Mouse (Mus musculus) spleen, adult 18-20 months (tissue): ENCODE measurements around the gene Bmpr1b.

ENCODE experiments used
- DNase-seq, 2 experiments: peaks; one replicate each; pipeline ENCODE4 v3.0.0; 2022; ENCODE audit warnings: mixed read lengths in 2 of 2

Gene Bmpr1b

DNA sequence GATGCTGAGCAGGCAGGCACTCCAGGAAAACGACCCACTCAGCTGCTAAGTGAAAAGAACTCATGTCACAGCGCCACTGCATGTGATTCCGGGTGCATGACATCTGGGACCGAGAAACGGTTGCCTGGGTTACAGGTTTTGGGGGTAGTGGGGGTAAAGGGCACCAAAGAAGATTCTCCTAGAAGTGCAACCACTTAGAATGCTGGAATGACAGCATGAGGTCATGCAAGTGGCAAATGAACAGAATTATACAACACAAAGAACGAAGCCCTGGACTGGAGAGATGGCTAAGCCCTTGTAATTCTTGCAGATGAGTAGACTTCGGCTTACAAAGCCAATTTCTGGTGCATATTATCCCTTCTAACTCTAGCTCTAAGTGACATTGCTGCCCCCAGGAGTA is 184.7 kb downstream of the Bmpr1b start:
- DNase-seq, result no peak

DNA sequence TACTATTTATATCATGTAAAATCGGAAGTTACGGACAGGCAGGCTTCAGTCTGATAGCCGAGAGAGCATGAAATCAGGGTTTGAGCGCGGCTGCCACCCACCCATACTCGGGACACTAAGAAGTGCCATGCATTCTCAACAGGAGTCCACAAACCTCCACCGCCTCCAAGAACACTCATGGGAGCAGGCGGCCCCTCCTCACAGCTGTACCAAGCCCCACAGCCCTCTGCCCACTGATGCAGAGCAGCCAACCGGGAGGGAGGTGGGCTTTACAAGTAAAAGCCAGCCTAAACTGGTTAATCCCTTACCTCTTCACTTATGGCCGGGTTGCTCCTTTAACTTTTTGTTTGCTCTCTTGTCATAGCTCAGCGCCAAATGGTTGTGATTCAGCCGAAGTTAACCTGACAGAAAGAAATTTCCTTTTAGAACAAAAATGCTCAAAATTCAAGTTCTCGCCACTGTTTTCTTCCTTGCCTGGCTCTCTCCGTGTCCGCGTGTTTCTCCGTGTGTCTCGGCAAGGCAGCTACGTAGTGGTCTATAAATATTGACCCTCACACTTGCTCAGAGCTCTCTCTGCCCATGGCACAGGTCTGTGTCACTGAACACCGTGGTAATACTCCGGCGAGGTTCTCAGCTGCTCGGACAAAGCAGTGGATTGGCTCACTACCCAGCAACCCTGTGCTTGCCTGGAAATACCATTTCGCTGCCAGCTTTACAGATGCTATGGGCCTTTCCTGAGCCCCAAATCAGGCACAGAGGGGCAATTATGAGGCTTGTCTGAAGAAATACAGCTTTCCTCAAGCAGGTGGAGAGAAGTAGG is 187.4 kb downstream of the Bmpr1b start:
- no peak for DNase-seq

DNA sequence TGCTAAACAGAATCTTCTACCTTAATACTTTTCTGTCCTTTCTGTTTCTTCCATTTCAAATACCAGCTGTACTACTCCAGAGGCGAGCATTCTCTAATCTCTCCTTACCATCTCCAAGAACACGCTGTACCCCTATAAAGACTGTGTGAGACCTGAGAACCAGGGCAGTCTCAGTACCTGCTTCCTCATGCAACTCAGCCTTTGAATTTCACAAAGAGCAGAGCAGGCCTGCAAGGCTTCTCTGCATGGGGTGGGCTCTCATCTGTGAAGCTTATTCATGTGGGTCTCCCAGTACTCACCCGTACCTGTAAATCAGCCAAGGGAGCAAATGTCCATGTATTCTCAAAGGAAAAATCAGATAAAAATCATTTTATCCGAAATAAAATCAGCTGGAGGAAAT is 203.0 kb downstream of the Bmpr1b start:
- no peak for DNase-seq

DNA sequence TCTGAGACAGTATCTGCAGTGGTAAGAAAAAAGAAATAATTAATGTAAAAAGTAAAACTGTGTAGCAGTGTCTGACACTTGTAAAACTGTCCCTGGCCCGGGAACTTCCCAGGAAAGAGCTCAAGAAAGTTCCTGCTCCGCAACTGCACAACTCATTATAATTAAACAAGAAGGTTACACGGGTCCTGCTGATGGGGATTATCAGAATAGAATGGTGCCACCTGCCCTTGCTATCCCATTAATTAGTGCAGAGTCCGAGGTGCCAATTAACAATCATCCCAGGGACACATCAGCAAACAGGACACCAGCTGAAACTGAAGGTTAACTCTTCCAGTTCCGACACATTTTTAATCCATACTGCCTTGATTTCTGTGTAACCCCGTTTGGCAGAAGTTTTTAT is 216.3 kb downstream of the Bmpr1b start:
- DNase-seq, result no peak

DNA sequence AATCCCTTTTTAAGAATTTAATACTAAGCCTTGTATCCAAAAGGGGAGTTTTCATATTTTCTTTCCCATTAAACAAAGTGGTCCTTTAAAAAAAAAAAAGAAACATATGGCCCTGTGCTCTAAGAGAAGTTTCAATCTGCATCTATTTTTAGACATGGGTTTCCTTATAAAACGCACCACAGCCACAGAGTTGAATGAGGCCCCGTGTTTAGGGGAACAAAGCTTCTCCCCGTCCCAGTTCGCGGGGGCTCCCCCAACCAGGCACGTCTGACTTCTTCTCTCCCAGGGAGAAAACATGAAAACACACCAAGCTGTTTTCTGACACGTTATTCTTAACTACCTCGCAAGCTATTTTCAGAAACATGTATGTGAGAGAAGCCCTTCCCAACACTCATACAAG is 218.6 kb downstream of the Bmpr1b start:
- no peak for DNase-seq

DNA sequence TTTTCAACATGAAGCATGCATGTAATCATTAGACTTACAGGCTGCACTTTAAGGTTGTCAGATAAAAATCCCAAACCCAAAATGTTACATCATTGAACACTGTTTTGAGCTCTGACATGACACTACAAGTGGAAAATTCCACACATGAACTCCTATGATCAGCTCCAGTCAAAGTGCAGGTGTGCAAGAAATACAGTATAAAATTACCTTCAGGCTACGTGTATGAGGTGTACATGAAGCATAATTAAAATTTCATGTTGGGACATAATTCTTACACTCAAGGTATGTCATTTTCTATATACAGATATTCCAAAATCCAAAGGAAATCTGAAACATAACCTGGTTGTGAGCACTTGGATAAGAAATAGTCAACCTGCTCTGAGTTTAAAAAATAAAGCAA is 220.7 kb downstream of the Bmpr1b start:
- no peak for DNase-seq

DNA sequence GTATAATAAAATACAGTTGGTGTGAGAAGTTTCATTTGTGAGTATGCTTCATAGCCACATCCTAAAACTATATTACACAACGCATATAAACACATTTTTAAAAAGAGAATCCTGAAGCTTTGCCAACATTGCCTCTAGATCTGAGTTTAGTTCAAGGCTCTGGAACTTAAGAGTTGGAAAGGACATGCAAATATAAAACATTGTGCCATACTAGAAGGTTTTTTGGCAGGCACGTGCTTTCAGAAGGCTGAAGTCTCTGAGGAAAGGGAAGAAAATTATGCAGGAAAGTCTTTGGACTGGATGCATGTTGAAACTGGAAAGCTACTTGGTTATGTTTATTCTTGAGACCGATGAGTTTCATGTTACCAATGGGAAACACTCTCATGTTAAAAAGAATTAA is 221.1 kb downstream of the Bmpr1b start:
- DNase-seq, result no peak

DNA sequence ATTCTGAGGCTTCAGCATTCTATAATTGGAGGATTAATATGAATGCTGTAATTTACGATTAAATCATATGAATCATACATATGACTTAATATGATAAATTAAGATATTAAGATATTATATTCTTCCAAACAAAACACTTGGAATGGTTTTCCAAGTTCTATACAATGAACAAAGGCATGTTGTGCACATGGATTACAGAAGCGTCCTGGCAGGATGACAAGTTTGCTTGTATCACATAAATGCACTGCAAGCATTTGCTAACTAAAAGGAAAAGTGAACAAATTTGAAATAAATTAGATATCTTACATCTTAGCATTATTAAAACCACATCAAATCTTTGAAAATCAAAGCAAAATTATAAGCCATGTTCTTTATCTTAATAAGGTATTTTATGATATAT is 222.4 kb downstream of the Bmpr1b start:
- no peak for DNase-seq

DNA sequence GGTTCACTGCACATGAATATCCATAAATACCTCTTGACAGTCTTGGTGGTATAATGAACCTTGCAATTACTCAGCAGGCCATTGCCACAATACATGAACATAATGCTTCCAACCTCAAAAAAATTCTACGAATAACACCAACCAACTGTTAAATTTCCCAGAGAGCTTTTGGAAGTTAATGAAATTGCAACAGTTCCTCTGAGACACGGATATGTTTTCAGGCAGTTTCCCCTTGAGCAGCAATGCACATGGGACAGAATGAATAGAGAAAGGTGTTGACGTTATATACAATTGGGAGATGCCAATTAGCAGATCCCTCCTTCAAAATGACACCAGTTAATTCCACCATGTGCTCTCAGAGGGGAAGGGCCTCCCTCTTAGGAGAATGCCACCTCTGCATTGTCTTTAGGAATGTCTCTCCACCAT is 225.9 kb downstream of the Bmpr1b start:
- DNase-seq, result no peak

DNA sequence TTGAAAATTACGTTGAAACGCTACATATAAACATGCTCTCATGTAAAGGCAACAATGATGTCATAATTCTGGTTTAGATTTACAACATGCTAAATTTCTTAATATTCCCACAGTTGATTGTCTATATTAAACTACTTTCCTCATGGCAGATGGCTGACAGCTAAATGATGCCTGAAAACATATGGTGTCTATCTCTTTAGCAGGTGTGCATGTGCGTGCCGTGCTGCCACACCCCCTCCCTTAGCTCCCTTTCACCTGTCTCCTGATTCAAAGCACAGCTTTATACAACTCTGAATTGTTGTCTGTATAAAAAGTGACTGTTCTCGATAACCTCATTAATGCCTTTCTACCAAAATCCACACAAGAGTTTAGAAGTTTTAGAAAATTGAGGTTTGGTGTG is 229.0 kb downstream of the Bmpr1b start:
- DNase-seq, result no peak

DNA sequence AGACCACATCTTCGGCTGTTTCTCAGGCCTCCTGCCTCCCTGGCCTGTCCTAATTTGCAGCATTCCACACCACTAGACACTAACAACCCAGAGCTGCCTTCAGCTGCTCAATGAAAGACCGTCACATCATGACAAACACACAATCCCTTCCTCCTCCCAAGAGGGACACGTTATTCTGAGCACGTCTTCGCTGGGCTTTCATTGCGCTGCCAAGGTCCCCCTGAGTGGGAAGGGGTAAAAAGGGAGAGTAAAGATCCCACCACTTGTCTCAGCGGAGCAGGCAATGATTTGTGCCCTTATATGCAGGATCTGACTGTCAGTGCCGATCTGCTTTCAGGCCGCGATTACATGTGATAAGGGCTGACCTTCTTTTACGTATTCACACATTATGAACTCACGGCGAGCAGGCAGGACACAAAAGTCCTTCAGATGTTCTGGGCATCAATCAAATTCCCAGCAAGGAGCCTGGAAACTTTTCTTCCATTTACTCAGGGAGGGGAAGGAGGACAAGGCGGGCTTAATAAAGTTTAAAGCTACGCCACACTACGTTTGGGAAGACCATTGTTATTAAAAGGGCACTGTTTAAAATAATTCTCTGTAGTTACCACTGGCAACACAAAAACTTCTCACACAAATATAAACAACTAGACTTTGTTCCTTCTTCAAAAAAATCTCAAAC is 232.5 kb downstream of the Bmpr1b start:
- no peak for DNase-seq

DNA sequence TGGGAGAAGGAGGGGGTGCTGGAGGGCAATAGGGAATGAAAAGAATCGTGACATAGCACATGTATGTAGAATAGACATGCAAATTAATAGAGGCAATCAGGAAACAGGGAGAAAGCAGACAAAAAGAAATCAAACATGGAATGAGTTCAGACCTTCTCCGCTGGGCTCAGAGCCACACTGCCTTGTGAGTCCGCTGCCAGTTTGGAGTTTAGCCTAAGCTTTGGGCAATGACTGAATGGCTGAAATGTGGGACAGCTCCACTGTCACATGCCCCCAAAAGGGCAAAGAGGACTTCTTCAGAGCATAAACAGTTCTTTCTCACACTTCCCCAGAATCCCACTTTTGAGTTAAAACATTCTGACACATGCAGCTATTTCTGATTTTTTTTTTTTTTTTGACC is 236.3 kb downstream of the Bmpr1b start:
- DNase-seq, result no peak

DNA sequence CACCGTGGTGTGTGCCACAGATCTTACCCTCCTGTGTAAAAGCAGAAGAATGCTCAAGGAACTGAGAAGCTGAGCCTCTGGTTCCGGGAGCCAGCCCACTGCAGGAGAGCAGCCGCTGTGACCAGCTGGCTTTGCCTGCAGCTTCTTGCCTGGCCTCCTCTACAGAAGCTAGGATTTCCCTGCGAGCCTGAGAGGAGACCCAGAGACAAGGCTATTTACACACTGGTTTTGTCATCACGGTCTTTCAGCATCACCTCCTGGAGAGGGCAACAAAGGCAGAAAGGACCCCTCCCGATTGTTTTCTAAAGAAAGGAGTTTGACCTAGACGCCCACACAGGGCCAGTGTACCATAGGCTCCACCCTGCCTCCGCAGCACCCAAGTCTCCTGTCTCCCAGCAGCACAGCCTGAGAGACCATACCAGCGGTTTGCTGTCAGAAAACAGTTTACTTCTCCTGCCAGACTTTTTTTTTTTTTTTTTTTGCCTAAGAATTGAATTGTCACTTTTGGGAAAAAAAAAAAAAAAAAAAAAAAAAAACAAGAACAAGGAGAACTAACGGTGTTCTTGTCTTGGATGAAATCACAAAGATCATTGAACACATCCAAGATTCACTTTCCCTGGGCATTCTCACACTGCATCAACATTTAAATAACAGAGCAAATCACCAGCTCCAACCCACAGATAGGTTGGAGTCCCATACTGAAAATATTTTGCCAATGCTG is 237.7 kb downstream of the Bmpr1b start:
- no peak for DNase-seq

DNA sequence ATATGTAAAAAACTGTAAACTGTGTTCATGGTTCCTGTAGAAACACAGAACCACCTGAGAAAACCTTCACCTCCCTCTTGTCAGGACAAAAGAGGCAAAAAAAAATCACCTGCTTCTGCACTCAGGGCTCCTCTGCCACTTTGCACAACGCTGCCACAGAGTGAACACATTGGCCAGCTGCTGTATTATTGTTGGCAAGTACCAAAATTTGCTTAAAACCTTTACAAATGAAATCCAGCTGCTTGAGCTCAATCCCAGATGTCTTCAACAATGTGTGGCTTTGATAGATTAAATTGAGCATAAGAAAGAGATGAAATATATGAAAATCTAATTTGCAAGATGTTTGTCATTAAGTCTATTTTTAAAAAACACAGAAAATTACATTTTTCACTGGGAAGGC is 245.8 kb downstream of the Bmpr1b start:
- no peak for DNase-seq

DNA sequence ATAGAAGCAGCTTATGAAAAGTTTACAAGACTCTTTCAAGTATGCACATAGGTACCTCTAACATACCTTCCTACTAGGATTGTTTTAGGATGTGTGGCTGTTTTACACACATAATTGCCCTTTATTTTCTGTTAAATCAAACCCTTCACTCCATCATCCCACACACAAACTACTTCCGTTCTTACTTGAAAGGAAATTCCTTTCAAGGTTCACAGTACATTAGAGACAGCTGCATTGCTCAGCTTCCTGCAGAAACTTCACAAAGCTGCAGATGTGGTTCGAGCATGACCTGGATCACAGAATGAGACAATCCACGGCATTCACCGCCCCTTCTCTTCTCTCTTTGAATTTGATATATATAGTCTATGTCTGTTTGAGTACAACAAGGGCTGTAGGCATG is 248.1 kb downstream of the Bmpr1b start:
- DNase-seq, result no peak

DNA sequence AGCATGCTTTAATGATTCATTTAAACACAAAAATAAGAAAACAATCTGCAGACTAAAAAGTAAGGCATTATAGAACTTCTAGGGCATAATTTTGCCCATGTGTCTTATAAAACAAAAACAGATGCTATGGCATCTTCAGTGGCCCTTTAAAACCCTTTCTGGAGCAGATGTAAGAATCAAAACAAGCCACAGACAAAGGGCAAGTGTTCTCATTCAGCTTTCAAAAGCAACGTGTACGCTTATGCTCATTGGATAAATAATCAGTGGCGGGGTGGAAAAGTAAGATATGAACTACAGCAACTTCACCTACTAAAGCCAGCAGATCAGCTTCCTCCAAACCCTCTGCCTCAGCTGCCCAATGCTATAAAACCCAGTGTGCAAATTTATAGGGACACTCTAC is 249.6 kb downstream of the Bmpr1b start:
- DNase-seq, result no peak

DNA sequence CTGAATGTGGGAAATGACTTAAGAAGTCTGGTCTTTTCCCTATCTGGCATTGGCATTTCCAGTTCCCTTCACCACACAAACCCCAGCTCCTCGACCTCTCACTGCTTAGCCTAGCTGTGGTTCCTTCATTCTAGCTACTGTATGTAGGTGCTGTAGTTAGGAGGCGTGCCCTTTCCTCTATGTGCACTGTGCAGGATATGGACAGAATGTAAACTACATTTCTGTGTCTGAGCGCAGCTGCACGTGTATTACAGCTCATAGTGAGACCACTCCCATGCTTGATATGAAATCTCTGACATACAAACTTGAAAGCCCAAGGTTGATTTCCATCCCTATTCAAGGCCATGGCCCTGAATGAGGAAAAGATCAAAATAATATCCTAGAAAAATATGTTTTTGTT is 252.1 kb downstream of the Bmpr1b start:
- DNase-seq, result no peak

DNA sequence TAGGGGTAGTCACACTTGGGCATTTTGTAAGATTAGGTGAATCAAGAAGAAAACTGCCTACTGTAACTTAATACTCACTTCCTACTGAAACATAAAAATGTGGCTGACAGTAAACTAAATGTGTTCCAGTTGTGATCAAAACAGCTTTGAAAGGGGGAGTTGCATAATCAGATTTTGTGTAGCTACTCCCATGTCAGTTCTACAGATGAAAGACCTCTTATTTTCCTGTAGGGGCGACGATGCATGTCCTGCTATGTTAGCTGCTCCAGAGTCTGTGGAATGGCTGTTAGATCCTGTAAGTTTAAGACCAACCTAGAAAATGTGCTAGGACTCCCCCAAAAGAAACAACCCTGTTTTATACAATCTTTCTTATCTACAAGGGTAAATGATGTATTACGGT is 253.2 kb downstream of the Bmpr1b start:
- DNase-seq, result no peak

DNA sequence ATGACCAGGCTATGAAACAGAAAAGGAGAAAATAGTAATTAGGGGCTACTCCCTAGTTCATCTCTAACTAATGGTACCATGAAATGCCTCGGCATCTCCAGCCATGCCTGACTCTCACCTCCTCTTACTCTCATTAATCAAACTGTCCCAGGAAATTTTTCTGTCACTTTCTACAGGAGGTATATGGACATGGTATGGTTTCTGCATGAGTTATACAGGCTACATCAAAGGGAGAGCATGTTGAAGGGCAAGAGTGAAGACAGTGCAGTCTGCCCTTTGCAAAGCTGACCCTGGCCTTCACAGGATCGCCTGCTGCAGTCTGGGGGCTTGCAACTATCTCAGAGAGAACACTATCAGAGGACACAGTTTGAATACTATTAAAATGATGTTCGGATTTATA is 254.6 kb downstream of the Bmpr1b start:
- no peak for DNase-seq

DNA sequence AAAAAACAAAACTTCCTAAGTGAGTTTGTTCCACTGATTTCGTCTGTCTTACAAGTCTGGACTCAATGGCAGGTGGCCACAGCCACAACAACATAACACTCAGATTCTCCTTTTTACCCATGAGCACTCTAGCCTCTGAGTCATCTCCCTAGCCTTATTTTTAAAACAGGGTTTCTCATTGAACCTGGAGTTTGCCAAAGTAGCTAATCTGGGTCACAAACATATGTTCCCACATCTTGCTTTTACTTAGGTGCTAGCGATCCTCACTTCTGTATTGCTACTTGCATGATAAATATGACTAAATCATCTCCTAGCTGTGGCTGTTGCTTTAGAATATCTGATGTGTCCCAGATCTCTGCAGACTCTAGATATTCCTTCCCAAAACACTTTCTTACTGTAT is 260.1 kb downstream of the Bmpr1b start:
- DNase-seq, result no peak

DNA sequence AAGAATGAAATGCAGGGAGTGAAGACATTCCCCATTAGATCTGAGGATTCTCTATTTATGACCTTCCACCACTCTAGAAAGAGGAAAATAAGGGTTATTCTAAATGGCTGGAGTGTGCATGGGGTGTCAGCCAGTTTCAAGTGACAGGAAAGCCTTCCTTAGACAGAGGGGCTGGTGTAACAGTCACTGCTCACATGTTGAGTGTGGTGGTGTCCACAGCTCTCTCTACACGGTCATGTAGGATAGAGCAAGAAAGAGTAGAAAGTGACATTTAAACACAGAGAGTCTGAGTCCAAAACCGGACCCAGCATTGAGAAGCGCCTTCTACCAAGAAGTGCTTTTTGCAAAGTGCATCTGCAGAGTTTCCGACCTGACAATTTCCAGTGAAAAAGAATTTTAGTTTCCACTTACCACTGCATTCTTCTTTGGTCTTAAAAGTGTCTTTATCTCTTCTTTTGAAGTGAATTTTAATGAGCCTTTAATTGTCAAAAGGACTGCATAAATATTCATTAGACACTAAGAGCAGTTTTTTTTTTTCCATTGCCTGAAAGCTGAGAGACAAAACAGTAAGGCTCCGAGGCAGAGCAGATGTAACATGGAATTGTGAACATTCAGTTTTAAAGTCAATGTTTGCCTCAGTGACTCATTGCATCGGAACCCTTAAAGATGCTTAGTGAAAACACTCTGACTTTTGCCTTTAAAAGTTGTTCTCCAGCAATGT is 263.2 kb downstream of the Bmpr1b start:
- DNase-seq, result no peak

DNA sequence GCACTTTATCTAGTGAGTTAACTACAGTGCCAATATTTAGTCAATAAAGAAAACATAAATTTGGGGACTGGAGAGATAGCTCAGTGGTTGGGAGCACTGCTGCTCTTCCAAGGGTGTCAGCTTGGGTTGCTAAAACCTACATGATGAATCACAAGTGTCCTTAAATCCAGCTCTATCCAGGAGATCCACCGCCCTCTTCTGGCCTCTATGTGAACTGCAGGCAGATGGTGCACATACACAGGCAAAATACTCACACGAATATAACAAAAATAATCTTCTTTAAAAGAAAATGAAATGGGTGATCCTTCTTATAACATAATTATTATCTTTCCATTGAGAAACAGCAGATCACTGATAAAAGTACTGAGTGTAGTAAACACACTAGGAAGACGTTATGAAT is 268.9 kb downstream of the Bmpr1b start:
- DNase-seq, result no peak

DNA sequence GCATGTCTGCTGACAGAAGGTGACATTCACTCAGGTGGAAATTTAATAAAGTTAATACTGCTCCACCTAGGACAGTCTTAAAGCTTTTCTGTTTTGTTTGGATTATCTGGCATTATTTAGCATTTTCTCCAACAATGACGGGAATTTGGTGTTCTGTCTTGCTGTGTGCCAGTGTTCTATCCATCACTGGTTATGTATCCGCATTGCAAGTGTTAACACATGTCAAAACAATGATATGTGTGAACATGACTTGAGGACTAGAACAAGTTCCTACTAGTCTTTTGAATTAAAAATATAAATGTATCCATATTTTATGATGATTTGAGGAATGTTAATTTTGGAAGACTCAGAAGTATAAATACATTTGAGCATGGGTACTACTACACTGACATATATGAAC is 269.7 kb downstream of the Bmpr1b start:
- DNase-seq, result no peak
